Mouse (Mus musculus) midbrain, embryonic 12.5 days (tissue): ENCODE results near the gene Trim56. TPM values are rescaled to one million over a fixed set of nuclear protein-coding genes. Genes with fewer than 3 reads are reported as not detected.
A peak's percentile ranks its signal among the peaks of the same experiment; 100 is the strongest.

ENCODE experiments used
- ATAC-seq: fragments of 200-750 bp; cut with Nextera tagmentation; 2 replicates; pipeline ENCODE4 v1.8.0; 2017; ENCODE audit warnings: low read depth, moderate TSS enrichment, moderate library complexity; ENCODE audit not compliant: low FRiP score
- H3K27ac ChIP-seq: fragments of 300-500 bp; sonication (generic); replicated peaks from 2 replicates; pipeline ENCODE4 v1.5.1; 2016; ENCODE audit warnings: mild to moderate bottlenecking
- H3K27me3 ChIP-seq: fragments of 300-500 bp; sonication (generic); 2 replicates; pipeline ENCODE4 v1.6.1; 2016; ENCODE audit warnings: mild to moderate bottlenecking
- H3K36me3 ChIP-seq: fragments of 300-500 bp; sonication (generic); 2 replicates; pipeline ENCODE4 v1.6.1; 2016
- H3K4me1 ChIP-seq: fragments of 300-500 bp; sonication (generic); 2 replicates; pipeline ENCODE4 v1.6.1; 2016
- H3K4me2 ChIP-seq: fragments of 300-500 bp; sonication (generic); replicated peaks from 2 replicates; pipeline ENCODE4 v1.6.1; 2016; ENCODE audit warnings: mild to moderate bottlenecking, moderate library complexity
- H3K4me3 ChIP-seq: fragments of 300-500 bp; sonication (generic); 2 replicates; pipeline ENCODE4 v1.5.1; 2016; ENCODE audit warnings: mild to moderate bottlenecking
- H3K9ac ChIP-seq: fragments of 300-500 bp; sonication (generic); replicated peaks from 2 replicates; pipeline ENCODE4 v1.6.1; 2016; ENCODE audit warnings: mild to moderate bottlenecking, moderate library complexity
- H3K9me3 ChIP-seq: fragments of 300-500 bp; sonication (generic); 2 replicates; pipeline ENCODE4 v1.6.1; 2016; ENCODE audit warnings: mild to moderate bottlenecking
- WGBS: fragments of 180-500 bp; shearing (Covaris S2); methylation state at CpG from one replicate; pipeline ENCODE4 v1.1.7; 2016; 5-methylcytosine and 5-hydroxymethylcytosine counted together
- polyA plus RNA-seq: library from polyadenylated mRNA; unstranded; fragments of >200 nt; fragmentation: Nextera tagmentation; extraction: Ambion mirVana; gene quantifications from 2 replicates; pipeline ENCODE4 v1.2.1, GENCODE M21; 2016

Trim56 gene
- polyA plus RNA-seq, 1 experiment from 2014 or later = 5.5 TPM

- Histone ChIP-seq H3K4me2 (peak within 1 kb of the TSS; percentile 52), H3K4me1 (peaks cover 9% of the 10 kb centered on the region; the same call in 1 of the 2 replicates), H3K36me3 (no peaks in the 10 kb centered on the region), H3K9me3 (no peaks in the 10 kb centered on the region), H3K27ac (no peak within 1 kb of the TSS), H3K27me3 (peaks cover 17% of the 10 kb centered on the region; the same call in 1 of the 2 replicates), H3K4me3 (peak within 1 kb of the TSS; percentile 33), H3K9ac (peak within 1 kb of the TSS; percentile 31; the same call in 1 of the 2 replicates)
- 19% methylated on average over 23 of the region's 23 CpGs for WGBS
- peak; percentile 58; the same call in 1 of the 2 replicates for ATAC-seq
Measured at GRCm38 (mm10) chr5:137072079-137072960, 43.7 kb downstream of the Trim56 start, which contains the start of gene Serpine1. TSS of gene Serpine1 (minus strand) at chr5:137072268.

- Histone ChIP-seq H3K27me3 (peaks cover 17% of the 10 kb centered on the region; the same call in 1 of the 2 replicates), H3K36me3 (no peaks in the 10 kb centered on the region), H3K4me1 (peaks cover 9% of the 10 kb centered on the region; the same call in 1 of the 2 replicates), H3K4me2 (no peak overlapping the region), H3K9ac (no peak overlapping the region), H3K9me3 (no peaks in the 10 kb centered on the region), H3K27ac (no peak overlapping the region), H3K4me3 (no peak overlapping the region)
- WGBS = 86% methylated on average over 19 of the region's 19 CpGs
- ATAC-seq = no peak
Measured at GRCm38 (mm10) chr5:137070881-137071605, 45.0 kb downstream of the Trim56 start.

- Histone ChIP-seq H3K27me3 (peaks cover 17% of the 10 kb centered on the region; the same call in 1 of the 2 replicates), H3K9ac (no peak overlapping the region), H3K9me3 (no peaks in the 10 kb centered on the region), H3K4me3 (no peak overlapping the region), H3K36me3 (no peaks in the 10 kb centered on the region), H3K4me1 (0 out of 2 replicates have a peak, but pooled peaks cover 5% of the 10 kb centered on the region), H3K4me2 (no peak overlapping the region), H3K27ac (no peak overlapping the region)
- 68% methylated on average over 4 of the region's 4 CpGs for WGBS
- no peak for ATAC-seq
Measured at GRCm38 (mm10) chr5:137068711-137069110, 47.3 kb downstream of the Trim56 start.

GRCm38 (mm10) chr5:137065923-137066322, 50.1 kb downstream of the Trim56 start:
- Histone ChIP-seq H3K27me3 (0 out of 2 replicates have a peak, but pooled peaks cover 3% of the 10 kb centered on the region), H3K9ac (no peak overlapping the region), H3K4me1 (no peaks in the 10 kb centered on the region), H3K27ac (no peak overlapping the region), H3K9me3 (no peaks in the 10 kb centered on the region), H3K4me2 (no peak overlapping the region), H3K4me3 (no peak overlapping the region), H3K36me3 (no peaks in the 10 kb centered on the region)
- WGBS = 67% methylated on average over 8 of the region's 8 CpGs
- no peak for ATAC-seq

- no peak overlapping the region for H3K9ac ChIP-seq
- H3K9me3 ChIP-seq = no peaks in the 10 kb centered on the region
- ATAC-seq = no peak
- H3K4me1 ChIP-seq = no peaks in the 10 kb centered on the region
- H3K36me3 ChIP-seq = no peaks in the 10 kb centered on the region
- no peak overlapping the region for H3K4me3 ChIP-seq
- no peak overlapping the region for H3K27ac ChIP-seq
- no peak overlapping the region for H3K4me2 ChIP-seq
- no peaks in the 10 kb centered on the region for H3K27me3 ChIP-seq
- 70% methylated on average over 6 of the region's 6 CpGs for WGBS
Measured at GRCm38 (mm10) chr5:137065454-137065853, 50.6 kb downstream of the Trim56 start.

GRCm38 (mm10) chr5:137062601-137063000, 53.4 kb downstream of the Trim56 start:
- H3K9me3 ChIP-seq = no peaks in the 10 kb centered on the region
- no peak overlapping the region for H3K4me2 ChIP-seq
- no peaks in the 10 kb centered on the region for H3K4me1 ChIP-seq
- no peaks in the 10 kb centered on the region for H3K27me3 ChIP-seq
- no peak for ATAC-seq
- H3K36me3 ChIP-seq = no peaks in the 10 kb centered on the region
- H3K27ac ChIP-seq = no peak overlapping the region
- 83% methylated on average over 5 of the region's 5 CpGs for WGBS
- H3K4me3 ChIP-seq = no peak overlapping the region
- no peak overlapping the region for H3K9ac ChIP-seq

GRCm38 (mm10) chr5:137061809-137062481, 54.1 kb downstream of the Trim56 start:
- H3K9me3 ChIP-seq = no peaks in the 10 kb centered on the region
- no peak overlapping the region for H3K4me2 ChIP-seq
- H3K4me3 ChIP-seq = no peak overlapping the region
- ATAC-seq = no peak
- H3K9ac ChIP-seq = no peak overlapping the region
- no peaks in the 10 kb centered on the region for H3K27me3 ChIP-seq
- no peaks in the 10 kb centered on the region for H3K36me3 ChIP-seq
- H3K4me1 ChIP-seq = no peaks in the 10 kb centered on the region
- WGBS = 26% methylated on average over 10 of the region's 12 CpGs
- no peak overlapping the region for H3K27ac ChIP-seq

Other genes starting within 250 kb of the Trim56 start
- 48.0 and 70.8 TPM in 2 replicates for gene Col26a1, start 233.0 kb downstream of the Trim56 start, polyA plus RNA-seq
- gene Ift22, start 208.1 kb downstream of the Trim56 start, polyA plus RNA-seq = 112 and 113 TPM in 2 replicates
- gene Fis1, start 162.9 kb downstream of the Trim56 start, polyA plus RNA-seq = 314 and 323 TPM in 2 replicates
- gene Cldn15, start 149.6 kb downstream of the Trim56 start, polyA plus RNA-seq = 0.19 TPM in 1 of 2 replicates, not detected in the other
- gene Plod3, start 129.2 kb downstream of the Trim56 start, polyA plus RNA-seq = 39.0 and 40.7 TPM in 2 replicates
- 92.8 and 102 TPM in 2 replicates for gene Znhit1, start 128.2 kb downstream of the Trim56 start, polyA plus RNA-seq
- gene Vgf, start 89.8 kb downstream of the Trim56 start, polyA plus RNA-seq = 0.85 and 0.91 TPM in 2 replicates
- 203 and 214 TPM in 2 replicates for gene Ap1s1, start 70.1 kb downstream of the Trim56 start, polyA plus RNA-seq
- gene Serpine1, start 43.9 kb downstream of the Trim56 start, polyA plus RNA-seq = 0.23 TPM in 1 of 2 replicates, not detected in the other
- not detected in 2 replicates for gene Muc3, start 33.1 kb upstream of the Trim56 start, polyA plus RNA-seq
- 0.09 TPM in 1 of 2 replicates, not detected in the other for gene Muc3a, start 96.2 kb upstream of the Trim56 start, polyA plus RNA-seq
- 5.0 and 5.3 TPM in 2 replicates for gene Ache, start 171.3 kb upstream of the Trim56 start, polyA plus RNA-seq
- 7.9 and 8.0 TPM in 2 replicates for gene Ufsp1, start 178.4 kb upstream of the Trim56 start, polyA plus RNA-seq
- 178 and 180 TPM in 2 replicates for gene Srrt, start 191.5 kb upstream of the Trim56 start, polyA plus RNA-seq
- gene Trip6, start 198.2 kb upstream of the Trim56 start, polyA plus RNA-seq = 34.9 and 43.3 TPM in 2 replicates
- gene Slc12a9, start 217.4 kb upstream of the Trim56 start, polyA plus RNA-seq = 22.7 and 22.9 TPM in 2 replicates
- 27.0 and 28.9 TPM in 2 replicates for gene Ephb4, start 233.9 kb upstream of the Trim56 start, polyA plus RNA-seq